Mouse (Mus musculus): Measurements from ENCODE around the gene Eps15. TPM values are rescaled to one million over a fixed set of nuclear protein-coding genes. Genes with fewer than 3 reads are reported as not detected.

Eps15 gene
- polyA plus RNA-seq, 1 experiment from 2014 or later, result 70.4 TPM

DNA sequence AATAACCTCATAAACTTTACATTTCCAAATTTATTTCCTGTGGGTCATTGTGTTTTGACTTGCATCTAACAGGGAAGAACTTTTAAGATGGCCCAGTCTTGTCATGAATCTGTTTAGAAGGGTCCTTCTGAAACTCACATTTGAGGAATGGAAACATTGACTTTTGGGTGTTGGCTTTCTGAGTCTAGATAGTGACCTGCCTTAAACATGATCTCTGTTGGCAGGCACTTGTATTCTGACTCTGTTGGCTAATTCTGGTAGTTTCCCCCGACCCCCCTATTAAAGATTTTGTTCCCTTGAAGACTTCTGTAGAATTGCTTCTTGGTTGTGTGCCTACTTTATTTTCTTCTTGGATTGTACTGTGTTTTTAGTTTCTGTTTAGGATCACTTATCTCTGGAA, 1.9 kb downstream of the Eps15 start:
- H3K27me3 ChIP-seq (replicated peaks; ENCODE audit: control insufficient read depth, insufficient read depth, low read length), result no peaks in the 10 kb centered on the region
- H3K4me2 ChIP-seq, result peak overlapping the region; percentile 86
- peaks cover 10% of the 10 kb centered on the region for H3K4me1 ChIP-seq (replicated peaks; ENCODE audit: control insufficient read depth, insufficient read depth, low read length)
- ATAC-seq (replicated peaks; ENCODE audit: low FRiP score) (no peak), DNase-seq (ENCODE audit: low spot score) (no peak)
- 57% methylated on average over 1 of the region's 1 CpGs for WGBS
- peak overlapping the region; percentile 94 for H3K4me3 ChIP-seq (ENCODE audit: low read depth, low read length)
- no peak overlapping the region for H3K27ac ChIP-seq (ENCODE audit: low read depth, low read length)
- H3K9me3 ChIP-seq (ENCODE audit: control insufficient read depth, low read length), result no peaks in the 10 kb centered on the region
- H3K9ac ChIP-seq (ENCODE audit: low read depth, low read length), result 0 out of 2 replicates have a peak overlapping the region, but pooled peaks have one; percentile 18
- H3K36me3 ChIP-seq (ENCODE audit: control insufficient read depth, insufficient read depth, low read length), result no peaks in the 10 kb centered on the region

DNA sequence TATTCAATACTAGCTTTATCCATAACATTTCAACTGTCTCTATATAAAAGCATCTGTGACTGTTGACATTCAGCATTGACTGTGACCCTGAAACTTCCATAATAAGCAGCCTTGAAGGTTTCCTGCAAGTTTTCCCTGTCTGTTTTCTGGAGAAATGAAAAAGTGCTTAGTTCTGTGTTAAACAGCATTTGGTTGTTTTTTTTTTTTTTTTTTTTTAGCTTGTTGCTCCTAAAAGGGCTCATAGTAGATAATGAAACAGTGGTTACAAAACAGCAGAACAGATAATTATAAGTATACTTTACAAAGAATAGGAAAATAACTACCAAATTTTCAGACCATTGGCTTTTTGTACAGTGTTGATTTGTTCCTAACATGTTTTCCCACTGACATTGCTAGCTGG, 14.6 kb downstream of the Eps15 start:
- no peak for DNase-seq (ENCODE audit: low spot score)
- Histone ChIP-seq H3K4me1 (replicated peaks; ENCODE audit: control insufficient read depth, insufficient read depth, low read length) (0 out of 2 replicates have a peak, but pooled peaks cover 4% of the 10 kb centered on the region), H3K4me2 (no peak overlapping the region), H3K27ac (ENCODE audit: low read depth, low read length) (no peak overlapping the region), H3K9me3 (ENCODE audit: control insufficient read depth, low read length) (no peaks in the 10 kb centered on the region), H3K9ac (ENCODE audit: low read depth, low read length) (no peak overlapping the region), H3K4me3 (ENCODE audit: low read depth, low read length) (no peak overlapping the region), H3K27me3 (replicated peaks; ENCODE audit: control insufficient read depth, insufficient read depth, low read length) (no peaks in the 10 kb centered on the region), H3K36me3 (ENCODE audit: control insufficient read depth, insufficient read depth, low read length) (no peaks in the 10 kb centered on the region)
- ATAC-seq (replicated peaks; ENCODE audit: low FRiP score), result no peak

DNA sequence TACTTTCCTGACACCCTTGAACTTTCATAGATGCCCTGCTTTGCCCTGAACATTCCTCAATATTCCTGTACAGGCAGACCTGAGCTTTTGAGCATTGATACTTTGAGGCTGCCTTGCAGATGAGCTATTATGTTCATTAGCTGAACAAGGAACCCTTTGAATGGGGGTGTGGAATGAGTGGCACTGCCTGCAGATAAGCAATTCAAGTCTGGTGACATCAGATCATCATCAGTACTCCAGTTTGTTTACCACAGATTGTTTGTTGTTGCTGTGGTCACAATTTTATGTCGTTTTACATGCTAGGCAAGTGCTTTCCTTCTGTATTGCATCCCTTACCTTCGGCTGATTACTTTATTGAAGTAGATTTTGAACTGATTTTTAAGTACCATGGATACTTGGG, 16.4 kb downstream of the Eps15 start:
- Histone ChIP-seq H3K4me1 (replicated peaks; ENCODE audit: control insufficient read depth, insufficient read depth, low read length) (0 out of 2 replicates have a peak, but pooled peaks cover 4% of the 10 kb centered on the region), H3K4me3 (ENCODE audit: low read depth, low read length) (no peak overlapping the region), H3K27me3 (replicated peaks; ENCODE audit: control insufficient read depth, insufficient read depth, low read length) (no peaks in the 10 kb centered on the region), H3K4me2 (no peak overlapping the region), H3K36me3 (ENCODE audit: control insufficient read depth, insufficient read depth, low read length) (no peaks in the 10 kb centered on the region), H3K9me3 (ENCODE audit: control insufficient read depth, low read length) (no peaks in the 10 kb centered on the region), H3K9ac (ENCODE audit: low read depth, low read length) (no peak overlapping the region), H3K27ac (ENCODE audit: low read depth, low read length) (no peak overlapping the region)
- WGBS, result 78% methylated on average over 2 of the region's 2 CpGs
- ATAC-seq (replicated peaks; ENCODE audit: low FRiP score) (no peak), DNase-seq (ENCODE audit: low spot score) (no peak)

DNA sequence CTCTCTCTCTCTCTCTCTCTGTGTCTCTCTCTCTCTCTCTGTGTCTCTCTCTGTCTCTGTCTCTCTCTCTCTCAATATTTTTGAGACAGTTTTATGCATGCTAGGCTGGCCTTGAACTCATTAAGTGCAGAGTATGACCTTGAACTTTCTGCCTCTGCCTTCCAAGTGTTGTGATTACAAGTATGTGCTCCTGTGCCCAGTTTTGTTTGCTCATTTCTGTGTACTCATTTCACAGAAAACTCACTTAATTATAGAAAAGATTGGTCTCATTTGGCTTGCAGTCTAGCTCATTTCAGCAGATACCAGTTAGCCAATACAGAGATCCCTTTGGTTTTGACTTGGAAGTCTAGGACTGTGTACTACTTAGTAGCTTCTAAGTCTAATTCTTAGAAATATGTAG, 19.1 kb downstream of the Eps15 start:
- Histone ChIP-seq H3K4me1 (replicated peaks; ENCODE audit: control insufficient read depth, insufficient read depth, low read length) (0 out of 2 replicates have a peak, but pooled peaks cover 4% of the 10 kb centered on the region), H3K4me2 (no peak overlapping the region), H3K9ac (ENCODE audit: low read depth, low read length) (no peak overlapping the region), H3K36me3 (ENCODE audit: control insufficient read depth, insufficient read depth, low read length) (no peaks in the 10 kb centered on the region), H3K9me3 (ENCODE audit: control insufficient read depth, low read length) (no peaks in the 10 kb centered on the region), H3K27me3 (replicated peaks; ENCODE audit: control insufficient read depth, insufficient read depth, low read length) (no peaks in the 10 kb centered on the region), H3K27ac (ENCODE audit: low read depth, low read length) (no peak overlapping the region), H3K4me3 (ENCODE audit: low read depth, low read length) (no peak overlapping the region)
- no peak for DNase-seq (ENCODE audit: low spot score)
- no peak for ATAC-seq (replicated peaks; ENCODE audit: low FRiP score)

DNA sequence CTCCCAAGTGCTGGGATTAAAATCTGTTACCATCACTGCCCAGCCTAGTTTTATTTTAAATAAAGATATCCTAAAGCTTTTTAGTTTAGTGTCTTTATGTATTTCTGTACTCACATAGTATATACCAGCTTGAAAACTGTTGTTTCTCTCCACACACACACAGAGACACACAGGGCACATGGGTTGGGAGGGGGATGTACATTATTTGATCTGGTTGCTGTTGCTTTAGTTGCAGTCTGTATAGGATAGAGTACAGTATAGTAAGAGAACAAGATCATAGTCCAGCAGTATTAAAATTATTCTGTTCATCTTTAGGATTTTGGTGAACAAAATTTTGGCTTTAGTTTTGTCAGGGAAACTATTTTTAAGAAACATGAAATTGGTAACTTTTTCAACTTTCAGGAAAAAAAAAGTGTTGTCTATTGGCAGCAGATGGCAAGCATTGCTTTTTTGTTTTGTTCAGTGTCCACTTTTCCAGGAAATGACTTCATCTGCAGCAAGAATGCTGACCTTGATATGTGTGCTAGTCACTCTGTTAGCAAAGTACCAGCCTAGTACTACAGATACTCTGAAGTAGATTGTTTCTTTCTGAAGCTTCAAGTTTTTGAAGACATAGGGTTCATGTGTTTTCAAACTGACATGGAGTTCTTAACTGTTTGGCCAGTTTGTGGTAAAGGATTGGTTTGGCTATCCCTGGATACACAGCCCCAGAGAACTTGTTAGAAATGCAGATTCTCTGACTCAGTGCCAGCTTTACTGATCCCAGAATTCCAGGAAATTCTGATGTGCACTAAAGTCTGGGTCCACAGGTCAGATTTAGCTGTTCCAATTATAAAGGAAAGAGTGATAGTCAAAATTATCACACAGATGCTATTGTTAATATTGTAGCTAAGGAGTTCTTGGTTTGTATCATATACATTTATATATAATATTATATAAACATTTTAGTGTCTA, 37.1 kb downstream of the Eps15 start:
- H3K27ac ChIP-seq (ENCODE audit: low read depth, low read length), result no peak overlapping the region

DNA sequence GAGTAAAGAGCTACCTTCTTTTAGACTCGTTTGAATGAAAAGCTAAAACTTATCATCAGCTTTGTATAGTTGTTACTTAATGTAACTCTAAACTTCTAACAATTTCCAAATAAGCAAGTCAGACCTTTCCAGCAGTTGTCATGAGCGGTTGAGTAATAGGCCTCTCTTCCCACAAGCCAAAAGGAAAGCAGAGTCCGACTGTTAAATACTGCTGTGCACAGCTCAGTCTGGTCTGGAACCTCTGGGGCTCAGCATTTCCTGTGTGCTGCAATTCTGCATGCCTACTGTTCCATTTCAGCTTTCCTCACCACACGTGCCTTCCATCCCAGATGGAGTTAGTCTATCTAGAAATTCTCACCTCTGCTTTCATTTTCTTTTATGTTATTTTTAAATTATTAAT, 56.7 kb downstream of the Eps15 start:
- 70% methylated on average over 4 of the region's 4 CpGs for WGBS
- no peak overlapping the region for H3K4me3 ChIP-seq (ENCODE audit: low read depth, low read length)
- H3K27me3 ChIP-seq (replicated peaks; ENCODE audit: control insufficient read depth, insufficient read depth, low read length), result no peaks in the 10 kb centered on the region
- H3K36me3 ChIP-seq (ENCODE audit: control insufficient read depth, insufficient read depth, low read length), result peaks cover 8% of the 10 kb centered on the region
- no peak overlapping the region for H3K27ac ChIP-seq (ENCODE audit: low read depth, low read length)
- H3K4me1 ChIP-seq (replicated peaks; ENCODE audit: control insufficient read depth, insufficient read depth, low read length), result no peaks in the 10 kb centered on the region
- H3K4me2 ChIP-seq, result no peak overlapping the region
- DNase-seq (ENCODE audit: low spot score) (no peak), ATAC-seq (replicated peaks; ENCODE audit: low FRiP score) (no peak)
- H3K9ac ChIP-seq (ENCODE audit: low read depth, low read length), result no peak overlapping the region
- H3K9me3 ChIP-seq (ENCODE audit: control insufficient read depth, low read length), result no peaks in the 10 kb centered on the region

More for the DNA sequence above, 37.1 kb downstream of the Eps15 start:
- no peaks in the 10 kb centered on the region for H3K9me3 ChIP-seq (ENCODE audit: control insufficient read depth, low read length)
- no peak overlapping the region for H3K4me2 ChIP-seq
- H3K9ac ChIP-seq (ENCODE audit: low read depth, low read length), result no peak overlapping the region
- H3K36me3 ChIP-seq (ENCODE audit: control insufficient read depth, insufficient read depth, low read length), result peaks cover 6% of the 10 kb centered on the region; the same call in 1 of the 2 replicates
- H3K4me3 ChIP-seq (ENCODE audit: low read depth, low read length), result no peak overlapping the region
- H3K4me1 ChIP-seq (replicated peaks; ENCODE audit: control insufficient read depth, insufficient read depth, low read length), result no peaks in the 10 kb centered on the region
- ATAC-seq (replicated peaks; ENCODE audit: low FRiP score), result no peak
- no peak for DNase-seq (ENCODE audit: low spot score)
- no peaks in the 10 kb centered on the region for H3K27me3 ChIP-seq (replicated peaks; ENCODE audit: control insufficient read depth, insufficient read depth, low read length)

DNA sequence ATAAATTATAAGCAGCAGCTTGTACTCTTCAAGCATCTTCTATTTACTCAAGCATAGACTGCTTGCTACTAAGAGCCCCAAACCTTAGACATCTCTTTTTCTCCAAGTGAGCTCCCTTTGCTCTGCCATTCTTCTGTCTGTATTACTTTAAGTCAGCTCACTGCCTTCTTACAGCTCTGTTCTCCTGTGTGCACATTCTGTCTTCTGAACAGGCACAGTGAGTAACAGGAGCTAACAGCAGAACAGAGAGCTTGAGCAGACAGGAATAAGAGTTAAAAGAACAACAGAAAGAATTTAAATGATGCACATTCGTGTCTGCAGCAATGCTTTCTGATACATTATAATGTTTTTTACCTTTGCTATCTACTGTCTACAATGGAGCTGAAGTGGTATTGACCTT, 61.2 kb downstream of the Eps15 start:
- Histone ChIP-seq H3K4me2 (no peak overlapping the region), H3K36me3 (ENCODE audit: control insufficient read depth, insufficient read depth, low read length) (peaks cover 2% of the 10 kb centered on the region; the same call in 1 of the 2 replicates), H3K4me1 (replicated peaks; ENCODE audit: control insufficient read depth, insufficient read depth, low read length) (no peaks in the 10 kb centered on the region), H3K9ac (ENCODE audit: low read depth, low read length) (no peak overlapping the region), H3K4me3 (ENCODE audit: low read depth, low read length) (no peak overlapping the region), H3K27me3 (replicated peaks; ENCODE audit: control insufficient read depth, insufficient read depth, low read length) (no peaks in the 10 kb centered on the region), H3K27ac (ENCODE audit: low read depth, low read length) (no peak overlapping the region), H3K9me3 (ENCODE audit: control insufficient read depth, low read length) (no peaks in the 10 kb centered on the region)
- 75% methylated on average over 1 of the region's 1 CpGs for WGBS
- DNase-seq (ENCODE audit: low spot score) (no peak), ATAC-seq (replicated peaks; ENCODE audit: low FRiP score) (no peak)

DNA sequence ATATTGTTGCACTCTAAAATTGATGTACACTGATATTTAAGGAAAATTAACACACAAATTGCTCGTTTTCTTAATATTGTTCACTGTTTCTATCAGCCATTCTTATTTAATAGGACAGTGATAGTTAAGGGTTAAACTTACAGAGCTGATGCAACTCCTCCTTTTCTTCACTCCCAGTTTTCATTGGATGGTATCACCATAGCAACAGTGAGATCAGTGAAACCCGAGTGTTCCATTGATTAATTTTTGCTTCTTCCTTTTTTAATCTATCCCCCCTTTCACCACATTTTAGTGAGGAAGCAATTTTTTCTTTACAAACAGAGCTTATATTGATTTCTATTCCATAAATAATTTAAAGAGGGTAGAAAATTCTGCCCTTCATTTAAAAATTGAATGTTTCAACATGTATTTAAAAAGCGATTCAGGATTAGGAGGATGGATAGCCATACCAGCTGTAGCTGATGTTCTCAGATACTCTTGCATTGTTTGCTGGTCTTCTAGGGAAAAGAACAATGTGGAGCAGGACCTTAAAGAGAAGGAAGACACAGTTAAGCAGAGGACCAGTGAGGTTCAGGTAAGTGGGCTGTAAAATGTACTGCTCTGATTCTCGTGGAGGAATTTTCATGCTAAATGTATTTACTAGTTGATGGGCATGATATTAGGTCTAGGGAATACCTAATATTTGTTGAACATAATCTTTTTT, 62.9 kb downstream of the Eps15 start:
- Histone ChIP-seq H3K9me3 (ENCODE audit: control insufficient read depth, low read length) (no peaks in the 10 kb centered on the region), H3K4me3 (ENCODE audit: low read depth, low read length) (no peak overlapping the region), H3K4me2 (no peak overlapping the region), H3K9ac (ENCODE audit: low read depth, low read length) (no peak overlapping the region), H3K4me1 (replicated peaks; ENCODE audit: control insufficient read depth, insufficient read depth, low read length) (no peaks in the 10 kb centered on the region), H3K27me3 (replicated peaks; ENCODE audit: control insufficient read depth, insufficient read depth, low read length) (no peaks in the 10 kb centered on the region), H3K36me3 (ENCODE audit: control insufficient read depth, insufficient read depth, low read length) (peaks cover 2% of the 10 kb centered on the region; the same call in 1 of the 2 replicates), H3K27ac (ENCODE audit: low read depth, low read length) (no peak overlapping the region)
- no peak for DNase-seq (ENCODE audit: low spot score)
- no peak for ATAC-seq (replicated peaks; ENCODE audit: low FRiP score)
- 69% methylated on average over 4 of the region's 4 CpGs for WGBS
